Mouse (Mus musculus): ENCODE measurements at regions not wholly inside any gene's neighbourhood (a gene's known extent, or its start where the extent isn't known, plus 50 kb on each side); places are given as distances from the start of the nearest gene placed in this dataset.

GRCm38 (mm10) chr13:107340802-107341364, 319.0 kb upstream of the Kif2a start:
- TF ChIP-seq TAL1 (IDR thresholded peaks at IDR 0.05; ENCODE audit: low read length) (no peak), GATA1 (IDR thresholded peaks at IDR 0.05; ENCODE audit: low read length) (no peak)
